Comparison of ENCODE assay signal across 8 mouse cellular contexts in genomic region chr5:150839688-150840541, GRCm38 (mm10).
DNase-seq lines count a peak whose midpoint lies in the region; ATAC-seq and TF ChIP-seq lines count a peak whose summit lies in the region.

No protein-coding gene starts in this region.

- 41% methylated on average over 11 of the region's 11 CpGs for WGBS in heart, embryonic 12.5 days
- WGBS in lung, postnatal 0 days = 35% methylated on average over 11 of the region's 11 CpGs

- 0 out of 2 replicates have a peak, but pooled peaks have one; percentile 6 for TF ChIP-seq EP300 in lung, postnatal 0 days (IDR thresholded peaks at IDR 0.05)

- H3K27ac ChIP-seq in ES-E14 (ENCODE audit: insufficient read depth, low read depth, low read length, poor library complexity, severe bottlenecking) = peak overlapping the region; percentile 48; the same call in 1 of the 2 replicates
- peak overlapping the region; percentile 77 for H3K27ac ChIP-seq in heart, embryonic 12.5 days (ENCODE audit: poor library complexity, severe bottlenecking)
- H3K27ac ChIP-seq in lung, postnatal 0 days (ENCODE audit: low read length) = peak overlapping the region; percentile 78

- no peaks in the 10 kb centered on the region for H3K9me3 ChIP-seq in ES-E14 (ENCODE audit: control insufficient read depth, insufficient read depth, low read depth, low read length)
- peaks cover 23% of the 10 kb centered on the region for H3K9me3 ChIP-seq in heart, embryonic 12.5 days (replicated peaks)
- H3K9me3 ChIP-seq in lung, postnatal 0 days (ENCODE audit: low read length) = no peaks in the 10 kb centered on the region

- DNase-seq in ES-E14 (ENCODE audit: low read depth, low spot score) = peak; percentile 48
- peak; percentile 43 for DNase-seq in embryo, embryonic 11.5 days (ENCODE audit: low read depth, low spot score)
- DNase-seq in kidney, adult 9 months = peak; percentile 50
- DNase-seq in lung, postnatal 0 days (ENCODE audit: low spot score) = peak; percentile 97
- DNase-seq in splenic B cell, adult 2 months (ENCODE audit: low read depth, low spot score) = peak; percentile 36
- DNase-seq in urinary bladder, postnatal 4 days (ENCODE audit: low spot score in 2 of 2) = no peak

- no peak for TF ChIP-seq CTCF in lung, postnatal 0 days (IDR thresholded peaks at IDR 0.05)

- peak; percentile 89 for ATAC-seq in heart, embryonic 12.5 days (ENCODE audit: insufficient number of reproducible peaks, low FRiP score)
- ATAC-seq in lung, postnatal 0 days = peak; percentile 98
- ATAC-seq in erythroid progenitor cell, adult 5-6 weeks (replicated peaks; ENCODE audit: low FRiP score, poor library complexity, severe bottlenecking) = no peak

- H3K4me2 ChIP-seq in heart, embryonic 12.5 days = peak overlapping the region; percentile 49
- peak overlapping the region; percentile 31 for H3K4me2 ChIP-seq in lung, postnatal 0 days (replicated peaks; ENCODE audit: low read depth, low read length)

- H3K27me3 ChIP-seq in heart, embryonic 12.5 days (replicated peaks) = no peaks in the 10 kb centered on the region
- H3K27me3 ChIP-seq in lung, postnatal 0 days (replicated peaks; ENCODE audit: insufficient read depth, low read length) = no peaks in the 10 kb centered on the region
- no peaks in the 10 kb centered on the region for H3K27me3 ChIP-seq in splenic B cell, adult 2 months (ENCODE audit: control insufficient read depth, insufficient read depth, low read length, poor library complexity, severe bottlenecking)

- H3K9ac ChIP-seq in ES-E14 (ENCODE audit: insufficient read depth, low read depth, low read length, poor library complexity, severe bottlenecking) = peak overlapping the region; percentile 38; the same call in 1 of the 2 replicates
- no peak overlapping the region for H3K9ac ChIP-seq in heart, embryonic 12.5 days
- no peak overlapping the region for H3K9ac ChIP-seq in lung, postnatal 0 days (replicated peaks; ENCODE audit: low read depth)

- H3K4me3 ChIP-seq in ES-E14 (ENCODE audit: insufficient read depth in 1 of 2, low read depth in 1 of 2, low read length in 2 of 2, poor library complexity in 1 of 2, severe bottlenecking in 1 of 2) = peak overlapping the region; percentile 32 to 52; a peak in 3 of 4 replicates
- peak overlapping the region; percentile 19; the same call in 1 of the 2 replicates for H3K4me3 ChIP-seq in heart, embryonic 12.5 days
- no peak overlapping the region; the same call in 1 of the 2 replicates for H3K4me3 ChIP-seq in lung, postnatal 0 days (ENCODE audit: low read depth, low read length)

- in situ Hi-C loops in ES-E14 (cut with MboI; ENCODE audit: low sequenced_read_pairs in 2 of 2, unreplicated experiment in 2 of 2) = no loop called here

- no peaks in the 10 kb centered on the region for H3K36me3 ChIP-seq in ES-E14 (ENCODE audit: control insufficient read depth, insufficient read depth, low read length, poor library complexity, severe bottlenecking)
- 0 out of 2 replicates have a peak, but pooled peaks cover 5% of the 10 kb centered on the region for H3K36me3 ChIP-seq in heart, embryonic 12.5 days
- H3K36me3 ChIP-seq in lung, postnatal 0 days (ENCODE audit: insufficient read depth, low read length) = no peaks in the 10 kb centered on the region
- H3K36me3 ChIP-seq in splenic B cell, adult 2 months (ENCODE audit: control insufficient read depth, insufficient read depth, low read length, poor library complexity, severe bottlenecking) = no peaks in the 10 kb centered on the region

- H3K4me1 ChIP-seq in ES-E14 (ENCODE audit: control insufficient read depth in 2 of 2, insufficient read depth in 2 of 2, low read length in 2 of 2, poor library complexity in 1 of 2) = peaks cover 0 to 6% of the 10 kb centered on the region in 2 experiments; a peak in 2 of 4 replicates
- peaks cover 16% of the 10 kb centered on the region for H3K4me1 ChIP-seq in heart, embryonic 12.5 days (replicated peaks)
- H3K4me1 ChIP-seq in lung, postnatal 0 days (ENCODE audit: insufficient read depth, low read depth, low read length) = peaks cover 9% of the 10 kb centered on the region; the same call in 1 of the 2 replicates

TF ChIP-seq in ES-E14, 5 proteins besides CTCF, POLR2A, EP300 and RAD21:
- TF ChIP-seq MAFK (IDR thresholded peaks at IDR 0.05; ENCODE audit: insufficient read depth, low read depth, low read length) (no peak), ZNF384 (IDR thresholded peaks at IDR 0.05; ENCODE audit: low read depth, low read length) (no peak), HCFC1 (IDR thresholded peaks at IDR 0.05; ENCODE audit: borderline replicate concordance, insufficient read depth, low read length) (no peak), CHD2 (IDR thresholded peaks at IDR 0.05; ENCODE audit: low read depth, low read length) (no peak), ZC3H11A (IDR thresholded peaks at IDR 0.05; ENCODE audit: borderline replicate concordance, low read depth, low read length) (no peak)

Comparison
In these comparisons a context has a peak if more than half of its experiments do, and no peak if none do; other contexts are left out.
1. DNase-seq: peak in ES-E14 (single experiment), embryo, embryonic 11.5 days (single experiment), kidney, adult 9 months (single experiment), lung, postnatal 0 days (single experiment) and splenic B cell, adult 2 months (single experiment); none in urinary bladder, postnatal 4 days (0 of 2).
2. Peak in every context shown above with its lines, with median percentiles within 50 percentile points of each other: H3K27ac ChIP-seq.